Mouse (Mus musculus) forebrain, embryonic 14.5 days (tissue): ENCODE measurements around the gene Nsg2. TPM values are rescaled to one million over a fixed set of nuclear protein-coding genes. Genes with fewer than 3 reads are reported as not detected.
"Not testable (repeated sequence)": the region's sequence is repeated elsewhere in the genome, so short reads cannot be mapped to it uniquely, and the experiment has no call there.

ENCODE experiments used
- ATAC-seq: fragments of 200-750 bp; cut with Nextera tagmentation; 2 replicates; pipeline ENCODE4 v1.8.0; 2017; ENCODE audit warnings: mild to moderate bottlenecking, moderate library complexity
- DNase-seq: peaks from one replicate; pipeline ENCODE4 v3.0.0-alpha.2; 2015; ENCODE audit warnings: low spot score
- H3K27ac ChIP-seq: fragments of 300-500 bp; sonication (generic); 2 replicates; pipeline ENCODE4 v1.5.1; 2014; ENCODE audit warnings: low read depth, mild to moderate bottlenecking, control low read depth, low read length, moderate library complexity
- H3K27me3 ChIP-seq: fragments of 300-500 bp; sonication (generic); replicated peaks from 2 replicates; pipeline ENCODE4 v1.6.1; 2014; ENCODE audit warnings: low read length, control low read depth, mixed read lengths; ENCODE audit not compliant: control insufficient read depth, insufficient read depth
- H3K36me3 ChIP-seq: fragments of 300-500 bp; sonication (generic); 2 replicates; pipeline ENCODE4 v1.6.1; 2014; ENCODE audit warnings: low read length, control low read depth; ENCODE audit not compliant: control insufficient read depth, insufficient read depth
- H3K4me1 ChIP-seq: fragments of 300-500 bp; sonication (generic); 2 replicates; pipeline ENCODE4 v1.6.1; 2014; ENCODE audit warnings: antibody characterized with exemption, low read length, control low read depth; ENCODE audit not compliant: control insufficient read depth, insufficient read depth
- H3K4me2 ChIP-seq: fragments of 300-500 bp; sonication (generic); 2 replicates; pipeline ENCODE4 v1.6.1; 2014; ENCODE audit warnings: mild to moderate bottlenecking, control low read depth, low read length
- H3K4me3 ChIP-seq: fragments of 300-500 bp; sonication (generic); 2 replicates; pipeline ENCODE4 v1.5.1; 2014; ENCODE audit warnings: low read depth, low read length, control low read depth
- H3K9ac ChIP-seq: fragments of 300-500 bp; sonication (generic); 2 replicates; pipeline ENCODE4 v1.6.1; 2014; ENCODE audit warnings: mild to moderate bottlenecking, low read length, control low read depth, moderate library complexity
- H3K9me3 ChIP-seq: fragments of 300-500 bp; sonication (generic); replicated peaks from 2 replicates; pipeline ENCODE4 v1.6.1; 2016; ENCODE audit warnings: low read length, control low read depth, mixed read lengths; ENCODE audit not compliant: control insufficient read depth
- WGBS: fragments of 180-500 bp; shearing (Covaris S2); extraction: QIAGEN DNeasy Blood & Tissue Kit; methylation state at CpG from one replicate; pipeline ENCODE4 v1.1.7; 2014; 5-methylcytosine and 5-hydroxymethylcytosine counted together
- polyA plus RNA-seq: library from polyadenylated mRNA; unstranded; fragments of >200 nt; fragmentation: Nextera tagmentation; extraction: Ambion mirVana; gene quantifications from 2 replicates; pipeline ENCODE4 v1.2.1, GENCODE M21; 2014

Nsg2 gene
- polyA plus RNA-seq = 304 and 315 TPM in 2 replicates

DNA sequence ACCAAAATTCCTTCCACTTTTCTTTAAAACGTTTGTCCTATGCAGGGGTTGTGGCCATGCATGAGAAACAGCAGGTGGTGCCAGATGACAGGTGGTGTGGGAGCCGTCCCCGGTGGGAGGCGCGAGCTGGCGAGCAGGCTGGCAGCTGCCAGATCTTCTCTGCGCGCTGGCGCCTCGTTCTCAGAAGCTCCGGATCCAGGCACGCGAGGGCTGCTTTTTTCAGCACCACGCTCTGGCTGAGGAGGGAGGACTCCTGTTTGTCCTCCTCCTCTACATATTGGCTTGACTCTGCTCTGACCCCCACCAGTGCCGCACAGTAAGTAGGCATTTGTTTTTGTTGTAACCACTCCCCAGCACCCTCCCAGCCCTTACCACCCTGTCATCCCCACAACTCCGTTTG is at the start of gene Nsg2:
Gene Nsg2 (plus strand): TSS at position 183 of the 400 bp plus-strand sequence.
- DNase-seq (peak; percentile 96), ATAC-seq (peak; percentile 86)
- Histone ChIP-seq H3K36me3 (peaks cover 22% of the 10 kb centered on the region), H3K4me1 (peaks cover 22% of the 10 kb centered on the region), H3K27me3 (no peaks in the 10 kb centered on the region), H3K4me3 (peak within 1 kb of the TSS; percentile 53), H3K9ac (peak within 1 kb of the TSS; percentile 89), H3K27ac (peak within 1 kb of the TSS; percentile 96), H3K9me3 (no peaks in the 10 kb centered on the region), H3K4me2 (peak within 1 kb of the TSS; percentile 89)
- under 1% methylated on average over 16 of the region's 16 CpGs for WGBS

DNA sequence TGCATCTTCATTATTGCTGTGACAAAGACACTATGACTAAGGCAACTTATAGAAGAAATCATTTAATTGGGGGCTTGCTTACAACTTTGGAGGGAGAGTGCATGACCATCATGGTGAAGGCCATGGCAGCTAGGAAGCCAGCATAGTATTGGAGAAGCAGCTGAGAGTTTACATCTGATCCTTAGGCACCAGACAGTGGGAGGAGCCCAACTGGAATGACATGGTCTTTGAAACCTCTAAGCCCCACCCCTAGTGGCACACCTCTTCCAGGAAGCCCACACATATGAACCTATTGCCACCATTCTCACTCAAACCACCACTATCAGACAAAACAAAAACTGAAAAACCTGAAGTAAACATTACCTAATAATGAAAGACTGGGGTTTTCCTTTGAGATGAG is 40.2 kb upstream of the Nsg2 start:
- ATAC-seq (no peak), DNase-seq (no peak)
- Histone ChIP-seq H3K27ac (no peak overlapping the region), H3K36me3 (no peaks in the 10 kb centered on the region), H3K4me2 (no peak overlapping the region), H3K9ac (no peak overlapping the region), H3K27me3 (no peaks in the 10 kb centered on the region), H3K4me1 (no peaks in the 10 kb centered on the region), H3K9me3 (no peaks in the 10 kb centered on the region), H3K4me3 (no peak overlapping the region)

DNA sequence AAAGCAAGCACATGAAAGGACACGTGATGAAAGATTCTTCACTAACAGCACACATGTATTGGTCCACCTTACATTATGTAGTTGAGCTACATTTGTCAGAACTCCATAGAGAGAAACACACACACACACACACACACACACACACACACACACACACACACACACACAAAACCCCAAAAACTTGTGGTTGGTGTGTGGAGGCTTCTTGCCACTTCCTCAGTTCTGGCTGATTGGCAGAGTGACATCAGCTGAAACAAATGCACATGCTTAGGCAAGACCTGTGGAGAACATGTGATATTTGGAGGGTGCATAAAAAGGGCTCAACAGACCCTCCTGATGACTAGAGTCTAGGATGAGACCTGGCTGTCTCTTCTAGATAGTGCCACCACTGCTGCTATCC is 36.3 kb upstream of the Nsg2 start:
- Histone ChIP-seq H3K4me2 (no peak overlapping the region), H3K9ac (no peak overlapping the region), H3K9me3 (no peaks in the 10 kb centered on the region), H3K27me3 (no peaks in the 10 kb centered on the region), H3K36me3 (no peaks in the 10 kb centered on the region), H3K27ac (no peak overlapping the region), H3K4me3 (no peak overlapping the region), H3K4me1 (no peaks in the 10 kb centered on the region)
- no peak for ATAC-seq
- WGBS = 84% methylated on average over 1 of the region's 1 CpGs
- no peak for DNase-seq

DNA sequence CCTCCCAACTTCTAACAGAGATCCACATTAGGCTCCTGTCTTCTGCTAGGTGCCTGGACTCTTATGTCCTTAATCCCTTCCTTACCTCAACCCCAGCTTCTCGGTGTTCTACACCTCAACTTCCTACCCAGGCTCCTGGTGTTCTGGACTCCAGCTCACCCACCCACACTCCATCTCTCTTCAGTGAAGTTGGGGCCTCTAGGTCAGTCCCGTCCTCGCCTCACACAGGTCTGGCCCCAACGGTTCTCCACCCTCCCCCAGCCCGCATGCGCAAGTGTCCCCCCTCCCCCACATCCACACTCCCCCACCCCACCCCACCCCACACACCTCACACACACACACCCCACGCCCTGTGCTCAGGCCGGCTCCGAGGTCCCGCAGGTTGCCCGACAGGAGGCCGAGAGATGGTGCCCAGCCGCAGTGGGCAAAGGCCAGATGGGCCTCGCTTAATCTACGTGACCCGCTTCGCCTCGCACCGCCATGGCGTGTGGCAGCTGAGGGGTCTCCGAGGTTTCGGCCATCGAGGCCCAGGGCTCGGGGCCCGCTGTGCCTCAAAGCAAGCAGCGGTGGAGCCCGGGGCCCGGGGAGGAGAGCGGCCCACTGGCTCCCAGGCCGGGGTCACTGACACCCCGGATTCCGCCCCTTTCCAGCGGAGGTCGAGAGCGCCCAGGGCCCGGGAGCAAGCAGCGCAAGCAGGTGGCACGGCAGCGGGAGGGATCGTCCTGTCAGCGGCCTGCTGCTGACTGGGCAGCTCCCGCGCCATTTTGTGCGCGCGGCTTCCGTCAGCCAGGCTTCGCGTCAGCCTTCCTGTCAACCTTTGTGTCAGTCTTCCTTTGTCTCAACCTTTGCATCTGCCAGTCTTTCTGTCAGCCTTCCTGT is 34.8 kb upstream of the Nsg2 start, which contains the start of gene 4930524B15Rik:
Gene 4930524B15Rik (plus strand): TSS at position 337 of the 879 bp plus-strand sequence.
- H3K27me3 ChIP-seq = no peaks in the 10 kb centered on the region
- H3K27ac ChIP-seq = no peak within 1 kb of the TSS
- ATAC-seq = peak; percentile 66
- peak within 1 kb of the TSS; percentile 42 for H3K4me2 ChIP-seq
- no peaks in the 10 kb centered on the region for H3K4me1 ChIP-seq
- H3K36me3 ChIP-seq = no peaks in the 10 kb centered on the region
- H3K4me3 ChIP-seq = peak within 1 kb of the TSS; percentile 19
- H3K9me3 ChIP-seq = no peaks in the 10 kb centered on the region
- peak; percentile 51 for DNase-seq
- H3K9ac ChIP-seq = peak within 1 kb of the TSS; percentile 51
- 58% methylated on average over 49 of the region's 49 CpGs for WGBS

DNA sequence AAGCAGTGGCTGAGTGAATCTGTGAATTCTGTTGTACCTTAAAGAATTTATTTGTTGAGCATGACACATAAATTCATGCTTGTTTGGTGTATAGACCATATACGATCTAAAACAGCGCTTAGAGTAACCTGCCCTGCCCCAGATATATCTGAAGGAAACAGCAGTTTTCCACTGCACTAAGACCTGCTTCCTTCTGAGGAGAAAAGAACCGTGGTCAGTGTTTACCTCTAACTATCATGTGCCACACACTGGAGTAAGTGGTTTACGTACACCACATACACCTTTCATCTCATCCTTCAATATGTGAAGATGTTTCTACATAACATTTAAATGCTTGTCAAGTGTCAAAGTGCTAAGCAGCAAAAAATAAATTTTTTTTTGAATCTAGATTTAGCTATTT is 26.1 kb upstream of the Nsg2 start:
- no peaks in the 10 kb centered on the region for H3K9me3 ChIP-seq
- no peak overlapping the region for H3K9ac ChIP-seq
- H3K36me3 ChIP-seq = no peaks in the 10 kb centered on the region
- H3K4me1 ChIP-seq = no peaks in the 10 kb centered on the region
- DNase-seq = no peak
- no peak overlapping the region for H3K4me2 ChIP-seq
- H3K4me3 ChIP-seq = no peak overlapping the region
- no peak overlapping the region for H3K27ac ChIP-seq
- ATAC-seq = no peak
- WGBS = 84% methylated on average over 4 of the region's 4 CpGs
- no peaks in the 10 kb centered on the region for H3K27me3 ChIP-seq

DNA sequence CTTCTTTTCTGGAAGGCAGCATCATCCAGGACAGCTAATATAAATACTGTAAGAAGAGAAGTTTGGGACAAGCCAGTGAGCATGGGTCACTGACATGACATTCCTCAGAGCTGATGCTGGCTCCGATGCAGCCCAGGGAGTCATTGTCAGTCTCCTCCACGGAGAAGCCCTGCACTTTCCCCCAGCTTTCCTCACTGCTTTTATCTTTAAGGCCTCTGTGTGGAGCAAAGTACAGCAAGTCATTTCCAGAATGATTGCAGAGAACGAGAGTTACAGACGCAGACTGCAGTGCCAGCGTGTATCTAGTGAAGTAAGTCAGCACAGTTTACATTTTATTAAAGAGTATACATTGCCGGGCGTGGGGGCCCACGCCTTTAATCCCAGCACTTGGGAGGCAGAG is 25.4 kb upstream of the Nsg2 start:
- no peaks in the 10 kb centered on the region for H3K9me3 ChIP-seq
- DNase-seq (no peak), ATAC-seq (no peak)
- no peak overlapping the region for H3K27ac ChIP-seq
- no peaks in the 10 kb centered on the region for H3K27me3 ChIP-seq
- H3K4me3 ChIP-seq = no peak overlapping the region
- H3K4me2 ChIP-seq = no peak overlapping the region
- H3K36me3 ChIP-seq = no peaks in the 10 kb centered on the region
- no peaks in the 10 kb centered on the region for H3K4me1 ChIP-seq
- H3K9ac ChIP-seq = no peak overlapping the region
- WGBS = 70% methylated on average over 8 of the region's 8 CpGs

DNA sequence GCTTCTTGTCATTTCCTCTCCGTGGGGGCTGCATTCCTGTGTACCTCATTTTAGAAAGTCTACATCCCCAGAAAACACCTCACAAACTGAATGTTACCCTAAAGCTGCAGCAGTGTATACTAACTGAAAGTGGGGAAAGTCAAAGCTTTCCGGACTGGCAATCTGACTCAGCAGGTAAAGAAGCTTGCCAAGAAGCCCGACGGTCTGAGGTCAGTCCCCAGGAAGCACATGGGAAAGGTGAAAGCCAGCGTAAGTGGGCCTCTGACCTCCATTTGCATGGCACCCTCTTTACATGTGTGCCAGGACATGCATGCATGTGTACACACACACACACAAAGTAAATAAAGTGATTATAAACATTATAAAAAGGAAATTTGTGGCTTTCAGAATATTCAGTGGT is 24.6 kb upstream of the Nsg2 start:
- H3K27ac ChIP-seq = no peak overlapping the region
- WGBS = 85% methylated on average over 5 of the region's 5 CpGs
- H3K4me1 ChIP-seq = no peaks in the 10 kb centered on the region
- no peaks in the 10 kb centered on the region for H3K27me3 ChIP-seq
- no peaks in the 10 kb centered on the region for H3K36me3 ChIP-seq
- H3K4me3 ChIP-seq = no peak overlapping the region
- DNase-seq (no peak), ATAC-seq (no peak)
- no peak overlapping the region for H3K9ac ChIP-seq
- no peaks in the 10 kb centered on the region for H3K9me3 ChIP-seq
- H3K4me2 ChIP-seq = no peak overlapping the region

- no peak for ATAC-seq
- no peaks in the 10 kb centered on the region for H3K9me3 ChIP-seq
- H3K27ac ChIP-seq = no peak overlapping the region
- H3K36me3 ChIP-seq = no peaks in the 10 kb centered on the region
- no peak overlapping the region for H3K4me2 ChIP-seq
- no peak for DNase-seq
- no peak overlapping the region for H3K9ac ChIP-seq
- H3K27me3 ChIP-seq = no peaks in the 10 kb centered on the region
- 81% methylated on average over 5 of the region's 5 CpGs for WGBS
- H3K4me3 ChIP-seq = no peak overlapping the region
- no peaks in the 10 kb centered on the region for H3K4me1 ChIP-seq
Measured at GRCm38 (mm10) chr11:31976137-31976536, 24.1 kb upstream of the Nsg2 start.

- H3K4me1 ChIP-seq, ATAC-seq, H3K36me3 ChIP-seq, DNase-seq, H3K9me3 ChIP-seq, H3K4me3 ChIP-seq, H3K9ac ChIP-seq, H3K27me3 ChIP-seq, H3K4me2 ChIP-seq, H3K27ac ChIP-seq: not testable (repeated sequence)
- WGBS = 84% methylated on average over 5 of the region's 5 CpGs
Measured at GRCm38 (mm10) chr11:31980089-31980488, 20.2 kb upstream of the Nsg2 start.
